Mouse (Mus musculus) embryonic fibroblast, embryonic 13.5 days (primary cell): Measurements from ENCODE around the gene Fbn1.

Experiments
- CTCF ChIP-seq: IDR thresholded peaks from 2 replicates; pipeline ENCODE4 v1.5.1; 2011; ENCODE audit warnings: mild to moderate bottlenecking, control low read depth, low read length, moderate library complexity, borderline replicate concordance; ENCODE audit not compliant: insufficient read depth
- POLR2A ChIP-seq: IDR thresholded peaks from 2 replicates; pipeline ENCODE4 v1.6.1; 2011; ENCODE audit warnings: low read depth, mild to moderate bottlenecking, control low read depth, low read length, moderate library complexity

DNA sequence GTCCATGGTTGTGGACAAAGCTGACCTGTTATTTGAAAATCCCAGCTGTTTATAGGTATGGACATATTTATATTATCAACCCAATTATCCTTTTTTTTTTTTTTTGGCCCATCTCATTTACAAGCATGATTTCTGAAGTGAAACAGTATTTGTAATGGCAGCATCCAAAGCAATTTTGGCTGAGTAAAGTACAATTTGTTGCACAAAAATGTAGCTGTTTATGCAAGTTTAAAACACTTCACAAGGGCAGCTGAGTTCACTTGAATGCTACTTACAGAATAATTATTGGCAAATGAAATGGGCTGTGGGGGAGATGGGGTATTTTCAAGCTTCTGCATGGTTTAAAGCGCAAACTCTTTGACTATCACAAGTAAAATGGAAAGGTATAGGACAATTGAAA is 209.0 kb downstream of the Fbn1 start:
- TF ChIP-seq POLR2A, result no peak
- TF ChIP-seq CTCF, result no peak
